Mouse (Mus musculus): ENCODE results near the gene Cpa2. TPM values are rescaled to one million over a fixed set of nuclear protein-coding genes. Genes with fewer than 3 reads are reported as not detected.

Cpa2 gene
- polyA plus RNA-seq, 1 experiment from 2014 or later = 327 TPM

DNA sequence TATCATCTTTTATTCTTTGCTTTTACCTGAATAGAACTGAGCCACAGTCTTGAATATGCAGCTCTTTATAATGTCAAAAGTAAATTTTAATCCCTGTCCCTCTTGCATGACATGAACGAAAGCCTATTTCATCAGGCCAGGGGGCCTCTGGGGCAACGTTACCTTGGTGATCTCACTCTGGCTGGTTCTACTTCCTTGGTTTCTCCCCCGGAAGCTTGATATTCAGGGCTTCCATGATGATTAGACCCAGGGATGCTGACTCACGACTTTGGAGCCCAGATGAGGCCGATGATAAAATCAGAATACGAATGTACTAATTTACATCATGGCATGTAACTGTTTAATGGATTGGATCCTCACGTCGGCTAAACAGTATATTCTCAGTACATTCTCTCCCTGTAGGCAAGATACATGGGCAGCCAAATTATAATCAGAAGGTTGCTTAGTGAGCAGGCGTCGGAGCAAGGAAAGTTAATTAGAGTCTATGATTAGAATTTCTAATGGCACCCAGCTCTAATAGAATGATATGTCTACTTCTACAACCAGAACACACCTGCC, 51.1 kb downstream of the Cpa2 start:
- Histone ChIP-seq H3K9me3 (no peaks in the 10 kb centered on the region), H3K4me2 (replicated peaks) (no peak overlapping the region), H3K36me3 (no peaks in the 10 kb centered on the region), H3K4me1 (replicated peaks) (no peaks in the 10 kb centered on the region), H3K27ac (no peak overlapping the region), H3K9ac (no peak overlapping the region), H3K27me3 (replicated peaks) (no peaks in the 10 kb centered on the region), H3K4me3 (replicated peaks) (no peak overlapping the region)
- ATAC-seq = no peak
- WGBS = 70% methylated on average over 10 of the region's 10 CpGs

GRCm38 (mm10) chr6:30594364-30594763, 53.0 kb downstream of the Cpa2 start:
- Histone ChIP-seq H3K4me2 (replicated peaks) (no peak overlapping the region), H3K27me3 (replicated peaks) (no peaks in the 10 kb centered on the region), H3K9ac (no peak overlapping the region), H3K36me3 (no peaks in the 10 kb centered on the region), H3K27ac (no peak overlapping the region), H3K4me1 (replicated peaks) (no peaks in the 10 kb centered on the region), H3K4me3 (replicated peaks) (no peak overlapping the region), H3K9me3 (no peaks in the 10 kb centered on the region)
- ATAC-seq = no peak
- 62% methylated on average over 7 of the region's 7 CpGs for WGBS

- Histone ChIP-seq H3K4me3 (replicated peaks) (no peak overlapping the region), H3K9ac (no peak overlapping the region), H3K4me1 (replicated peaks) (no peaks in the 10 kb centered on the region), H3K27ac (no peak overlapping the region), H3K27me3 (replicated peaks) (no peaks in the 10 kb centered on the region), H3K36me3 (no peaks in the 10 kb centered on the region), H3K4me2 (replicated peaks) (no peak overlapping the region), H3K9me3 (no peaks in the 10 kb centered on the region)
- no peak for ATAC-seq
- 76% methylated on average over 8 of the region's 8 CpGs for WGBS
Observed at GRCm38 (mm10) chr6:30596230-30596898, 55.0 kb downstream of the Cpa2 start.

GRCm38 (mm10) chr6:30600033-30600432, 58.7 kb downstream of the Cpa2 start:
- WGBS = 68% methylated on average over 3 of the region's 3 CpGs
- Histone ChIP-seq H3K4me2 (replicated peaks) (no peak overlapping the region), H3K36me3 (no peaks in the 10 kb centered on the region), H3K9ac (no peak overlapping the region), H3K9me3 (no peaks in the 10 kb centered on the region), H3K27me3 (replicated peaks) (no peaks in the 10 kb centered on the region), H3K4me1 (replicated peaks) (no peaks in the 10 kb centered on the region), H3K4me3 (replicated peaks) (no peak overlapping the region), H3K27ac (no peak overlapping the region)
- no peak for ATAC-seq

GRCm38 (mm10) chr6:30600995-30601394, 59.6 kb downstream of the Cpa2 start:
- no peak for ATAC-seq
- H3K4me3 ChIP-seq (replicated peaks) = no peak overlapping the region
- no peak overlapping the region for H3K4me2 ChIP-seq (replicated peaks)
- no peaks in the 10 kb centered on the region for H3K27me3 ChIP-seq (replicated peaks)
- no peak overlapping the region for H3K27ac ChIP-seq
- H3K4me1 ChIP-seq (replicated peaks) = no peaks in the 10 kb centered on the region
- H3K9me3 ChIP-seq = no peaks in the 10 kb centered on the region
- 85% methylated on average over 1 of the region's 1 CpGs for WGBS
- H3K36me3 ChIP-seq = no peaks in the 10 kb centered on the region
- no peak overlapping the region for H3K9ac ChIP-seq

DNA sequence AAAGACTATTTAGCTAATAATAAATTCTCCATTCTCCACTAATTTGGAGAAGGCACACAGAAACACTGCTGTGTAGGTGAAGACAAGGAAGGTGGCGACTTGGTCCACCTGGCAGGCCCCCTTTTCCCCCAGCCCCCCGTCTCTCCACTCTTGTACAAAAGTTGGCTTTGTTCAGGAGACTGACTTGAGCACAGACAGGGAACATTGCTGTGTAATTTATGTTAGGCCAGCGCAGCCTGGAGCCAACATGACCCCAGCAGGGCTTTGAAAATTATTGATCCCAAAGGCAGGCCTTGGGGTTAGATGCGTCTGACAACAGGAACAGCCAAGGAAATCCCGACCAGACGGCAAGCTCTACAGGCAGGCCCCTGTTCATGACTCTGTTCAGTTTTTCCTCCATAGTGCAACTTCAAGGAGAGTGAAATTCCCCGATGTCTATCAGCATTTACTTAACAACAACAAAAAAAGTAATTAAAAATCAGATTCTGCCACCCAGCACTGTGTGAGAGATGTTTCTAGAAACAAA, 63.0 kb downstream of the Cpa2 start:
- H3K4me3 ChIP-seq (replicated peaks) = no peak overlapping the region
- H3K9ac ChIP-seq = no peak overlapping the region
- no peak overlapping the region for H3K27ac ChIP-seq
- WGBS = 47% methylated on average over 7 of the region's 7 CpGs
- H3K4me1 ChIP-seq (replicated peaks) = no peaks in the 10 kb centered on the region
- H3K27me3 ChIP-seq (replicated peaks) = no peaks in the 10 kb centered on the region
- ATAC-seq = no peak
- no peaks in the 10 kb centered on the region for H3K9me3 ChIP-seq
- no peak overlapping the region for H3K4me2 ChIP-seq (replicated peaks)
- H3K36me3 ChIP-seq = no peaks in the 10 kb centered on the region

DNA sequence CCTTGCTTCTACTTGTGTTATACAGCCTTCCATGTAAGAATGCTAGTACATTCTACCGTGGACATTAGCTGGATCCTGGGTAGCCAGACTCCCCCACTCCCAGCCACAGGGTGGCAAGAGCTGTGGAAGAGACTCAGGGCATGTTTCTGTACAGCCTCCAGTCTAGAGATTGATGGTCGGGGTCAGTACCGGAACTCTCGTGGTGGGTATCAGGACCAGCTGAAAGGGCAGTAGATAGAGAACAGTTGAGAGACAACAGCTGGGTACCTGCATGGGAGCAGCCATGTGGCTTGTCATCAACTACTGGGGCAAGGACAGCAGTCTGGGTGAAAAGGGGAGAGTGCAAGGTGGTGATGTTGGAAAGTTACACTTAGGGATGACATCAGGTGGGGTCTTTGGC, 63.7 kb downstream of the Cpa2 start:
- Histone ChIP-seq H3K4me2 (replicated peaks) (no peak overlapping the region), H3K4me1 (replicated peaks) (no peaks in the 10 kb centered on the region), H3K9me3 (no peaks in the 10 kb centered on the region), H3K9ac (no peak overlapping the region), H3K4me3 (replicated peaks) (no peak overlapping the region), H3K27ac (no peak overlapping the region), H3K27me3 (replicated peaks) (no peaks in the 10 kb centered on the region), H3K36me3 (no peaks in the 10 kb centered on the region)
- ATAC-seq = no peak
- 88% methylated on average over 4 of the region's 4 CpGs for WGBS

- no peaks in the 10 kb centered on the region for H3K4me1 ChIP-seq (replicated peaks)
- WGBS = 72% methylated on average over 5 of the region's 5 CpGs
Observed at GRCm38 (mm10) chr6:30605672-30606071, 64.3 kb downstream of the Cpa2 start.

GRCm38 (mm10) chr6:30610710-30611109, 69.3 kb downstream of the Cpa2 start, which contains the start of gene Cpa5:
Cpa5 (plus strand) TSS chr6:30611010.
- no peaks in the 10 kb centered on the region for H3K9me3 ChIP-seq
- ATAC-seq = no peak
- WGBS = 97% methylated on average over 7 of the region's 7 CpGs

More at GRCm38 (mm10) chr6:30605672-30606071, 64.3 kb downstream of the Cpa2 start:
- Histone ChIP-seq H3K27me3 (replicated peaks) (no peaks in the 10 kb centered on the region), H3K27ac (no peak overlapping the region), H3K4me2 (replicated peaks) (no peak overlapping the region), H3K9me3 (no peaks in the 10 kb centered on the region), H3K36me3 (no peaks in the 10 kb centered on the region), H3K4me3 (replicated peaks) (no peak overlapping the region), H3K9ac (no peak overlapping the region)
- ATAC-seq = no peak

DNA sequence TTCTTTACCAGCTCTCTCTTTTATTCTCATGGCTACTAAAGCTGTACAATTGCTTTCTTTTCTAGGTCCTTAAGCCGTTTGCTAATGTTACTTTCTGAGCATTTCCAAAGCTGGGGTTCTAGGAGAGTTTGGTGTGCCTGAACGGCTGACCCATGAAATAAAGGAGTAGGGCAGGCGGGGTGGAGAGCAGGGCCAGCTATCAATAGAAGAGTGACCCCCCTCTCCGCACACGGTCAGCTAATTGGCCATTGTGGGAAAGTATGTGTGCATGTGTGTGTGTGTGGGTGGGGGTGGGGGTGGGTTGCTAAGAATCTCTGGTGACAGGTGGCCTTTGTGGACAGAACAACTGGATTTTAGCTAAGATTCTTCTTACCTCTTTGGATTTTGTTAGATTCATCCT, 69.8 kb downstream of the Cpa2 start:
- no peak overlapping the region for H3K4me3 ChIP-seq (replicated peaks)
- H3K4me1 ChIP-seq (replicated peaks) = peaks cover under 1% of the 10 kb centered on the region; the same call in 1 of the 2 replicates
- no peak overlapping the region for H3K4me2 ChIP-seq (replicated peaks)
- no peak overlapping the region for H3K9ac ChIP-seq
- no peak for ATAC-seq
- no peaks in the 10 kb centered on the region for H3K9me3 ChIP-seq
- H3K36me3 ChIP-seq = no peaks in the 10 kb centered on the region
- H3K27me3 ChIP-seq (replicated peaks) = no peaks in the 10 kb centered on the region
- H3K27ac ChIP-seq = no peak overlapping the region
- WGBS = 75% methylated on average over 5 of the region's 5 CpGs

More at GRCm38 (mm10) chr6:30610710-30611109, 69.3 kb downstream of the Cpa2 start, which contains the start of gene Cpa5:
- Histone ChIP-seq H3K9ac (no peak within 1 kb of the TSS), H3K4me2 (replicated peaks) (no peak within 1 kb of the TSS), H3K36me3 (no peaks in the 10 kb centered on the region), H3K27me3 (replicated peaks) (no peaks in the 10 kb centered on the region), H3K4me3 (replicated peaks) (no peak within 1 kb of the TSS), H3K4me1 (replicated peaks) (no peaks in the 10 kb centered on the region), H3K27ac (no peak within 1 kb of the TSS)

Measured in intestine, embryonic 15.5 days (tissue).